Mouse (Mus musculus): ENCODE measurements around the gene Tmem116.

The Tmem116 gene

DNA sequence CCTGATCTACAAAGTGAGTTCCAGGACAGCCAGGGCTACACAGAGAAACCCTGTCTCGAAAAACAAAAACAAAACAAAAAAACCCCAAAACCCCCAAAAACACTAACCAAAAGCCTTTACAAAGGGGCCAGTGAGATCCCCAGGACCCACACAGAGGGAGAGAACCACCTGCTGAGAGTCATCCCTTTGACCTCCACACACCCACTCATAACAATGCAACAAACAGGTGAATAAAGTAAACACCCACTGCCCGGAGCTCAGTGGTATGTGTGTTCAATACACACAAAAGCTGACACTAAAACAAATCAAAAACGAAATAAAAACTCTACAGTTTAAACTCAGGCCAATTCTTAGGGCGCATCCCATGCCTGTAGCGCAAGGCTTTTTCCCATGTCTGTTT lies 88.4 kb downstream of the Tmem116 start:
- DNase-seq (ENCODE audit: low spot score): no peak

DNA sequence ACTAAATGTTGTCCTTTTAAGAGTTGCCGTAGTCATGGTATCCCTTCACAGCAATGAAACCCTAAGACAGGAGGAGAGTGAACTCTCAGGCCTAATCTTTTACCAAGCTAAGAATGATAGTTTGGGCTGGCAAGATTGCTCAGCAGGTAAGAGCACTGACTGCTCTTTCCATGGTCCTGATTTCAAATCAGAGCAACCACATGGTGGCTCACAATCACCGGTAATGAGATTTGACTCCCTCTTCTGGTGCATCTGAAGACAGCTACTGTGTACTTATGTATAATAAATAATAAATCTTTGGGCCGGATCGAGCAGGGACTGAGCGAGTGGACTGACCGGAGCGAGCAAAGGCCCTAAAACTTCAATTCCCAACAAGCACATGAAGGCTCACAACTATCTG lies 89.5 kb downstream of the Tmem116 start:
- DNase-seq (ENCODE audit: low spot score): no peak

DNA sequence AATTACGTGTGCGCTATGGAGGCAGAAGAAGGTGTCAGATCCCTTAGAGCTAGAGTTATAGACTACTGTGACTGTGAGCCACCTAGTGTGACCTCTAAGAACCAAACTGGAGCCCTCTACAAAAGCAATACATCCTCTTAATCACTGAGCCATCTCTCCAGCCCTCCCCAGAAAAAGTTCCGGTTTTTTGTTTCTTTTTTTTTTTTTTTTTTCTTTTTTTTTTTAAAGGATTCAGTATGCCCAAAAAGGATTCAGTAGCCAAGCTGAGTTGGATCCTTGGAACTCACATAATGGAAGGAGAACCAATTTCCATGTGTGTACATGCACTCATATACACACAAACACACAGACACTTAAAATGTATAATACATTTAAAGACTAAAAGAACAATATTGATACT lies 91.7 kb downstream of the Tmem116 start:
- DNase-seq (ENCODE audit: low spot score): no peak

DNA sequence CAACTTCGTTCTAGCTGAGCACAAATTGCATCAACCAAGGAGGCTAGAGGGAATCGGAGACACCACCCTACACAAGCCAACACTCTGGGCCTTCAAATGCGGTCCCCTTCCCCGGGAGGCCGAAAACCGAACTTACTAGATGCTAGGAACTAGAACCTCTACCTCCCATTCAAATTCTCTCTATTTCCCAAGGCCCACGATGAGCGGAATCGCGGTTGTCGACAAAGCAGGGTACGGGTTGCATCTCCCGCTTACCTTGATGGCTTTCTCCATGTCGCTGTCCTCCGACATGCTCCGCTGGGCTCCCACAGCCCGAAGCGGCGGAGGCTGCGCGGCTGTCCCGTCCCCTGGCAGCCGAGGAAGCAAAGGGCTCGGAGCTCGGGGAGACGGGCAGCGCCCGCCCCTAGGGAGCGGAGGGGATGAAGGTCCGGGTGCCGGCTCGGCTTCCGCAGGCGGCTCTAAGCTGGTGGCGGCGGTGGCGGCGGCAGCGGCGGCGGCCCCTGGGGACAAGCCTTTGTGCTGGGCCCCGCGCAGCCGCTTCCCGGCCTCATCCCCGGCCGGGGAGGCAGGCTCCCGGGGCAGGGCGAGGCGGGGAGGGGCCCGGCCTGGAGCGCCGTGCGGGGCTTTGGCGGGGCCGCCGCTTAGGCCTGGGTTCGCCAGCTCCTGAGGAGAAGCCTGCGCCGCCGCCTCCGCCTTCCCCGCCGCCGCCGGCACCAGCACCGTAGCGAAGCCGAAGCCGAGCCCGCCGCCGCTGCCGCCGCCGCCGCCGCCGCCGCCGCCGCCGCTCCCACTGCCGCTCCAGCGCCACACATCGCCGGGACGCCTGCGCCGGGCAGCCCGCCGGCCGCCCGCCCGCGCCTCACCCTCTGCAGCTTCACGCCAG lies 93.5 kb downstream of the Tmem116 start, which contains the start of the genes Adam1a and Gm42878:
TSS of gene Adam1a (minus strand) at position 573 of the 883 bp plus-strand sequence.
TSS of gene Gm42878 (minus strand) at position 573 of the 883 bp plus-strand sequence.
- DNase-seq (ENCODE audit: low spot score): peak; percentile 38

DNA sequence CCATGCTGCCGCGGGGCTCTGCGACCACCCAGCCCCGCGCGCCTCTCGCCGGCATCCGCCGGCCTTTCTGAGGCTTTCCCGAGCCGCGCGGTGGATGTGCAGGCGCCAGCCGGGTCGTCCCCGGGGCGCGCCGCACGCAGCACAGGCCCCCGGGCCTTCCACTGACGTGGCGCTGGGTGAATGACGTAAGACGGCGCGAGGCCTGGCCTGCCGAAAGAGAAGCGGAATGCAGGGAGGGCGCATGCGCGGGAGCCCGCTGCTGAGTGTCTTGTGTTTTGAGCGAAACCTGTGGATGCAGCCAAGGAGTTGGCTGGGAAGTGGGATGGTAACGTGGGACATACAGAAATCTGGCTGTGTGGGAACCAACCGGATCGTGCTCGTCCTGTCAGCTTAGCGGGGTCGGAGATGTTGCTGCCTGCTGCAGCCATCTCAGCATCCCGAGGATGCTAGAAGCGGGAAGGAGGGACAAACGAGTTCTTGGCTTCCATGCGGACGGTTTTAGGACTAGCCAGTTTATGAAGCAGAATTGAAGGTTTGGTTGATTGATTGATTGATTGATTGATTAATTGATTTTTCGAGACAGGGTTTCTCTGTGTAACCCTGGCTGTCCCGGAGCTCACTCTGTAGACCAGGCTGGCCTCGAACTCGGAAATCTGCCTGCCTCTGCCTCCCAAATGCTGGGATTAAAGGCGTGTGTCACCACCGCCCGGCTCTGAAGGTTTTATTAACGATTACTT lies 94.3 kb downstream of the Tmem116 start, which contains the start of gene Mapkapk5:
TSS of gene Mapkapk5 (minus strand) at position 113 of the 737 bp plus-strand sequence.
- peak; percentile 96 for DNase-seq (ENCODE audit: low spot score)

DNA sequence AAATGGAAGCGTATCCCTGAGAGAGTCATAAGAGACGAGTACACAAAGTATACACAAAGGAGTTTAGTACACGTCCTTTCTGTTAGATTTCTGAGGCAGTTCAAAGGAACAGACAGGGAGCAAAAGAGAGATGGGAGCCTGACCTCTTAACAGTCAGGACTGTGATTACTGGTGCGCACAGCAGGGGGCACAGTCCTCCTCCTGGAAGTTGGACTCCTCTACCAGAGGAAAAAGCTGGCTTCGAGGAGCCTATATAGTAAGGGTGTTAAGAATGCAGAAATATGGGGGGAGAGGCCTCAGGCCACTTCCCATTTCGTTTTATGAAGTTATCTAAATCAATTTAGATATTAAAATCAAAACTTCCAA lies 94.8 kb downstream of the Tmem116 start:
- DNase-seq (ENCODE audit: low spot score): peak; percentile 74

DNA sequence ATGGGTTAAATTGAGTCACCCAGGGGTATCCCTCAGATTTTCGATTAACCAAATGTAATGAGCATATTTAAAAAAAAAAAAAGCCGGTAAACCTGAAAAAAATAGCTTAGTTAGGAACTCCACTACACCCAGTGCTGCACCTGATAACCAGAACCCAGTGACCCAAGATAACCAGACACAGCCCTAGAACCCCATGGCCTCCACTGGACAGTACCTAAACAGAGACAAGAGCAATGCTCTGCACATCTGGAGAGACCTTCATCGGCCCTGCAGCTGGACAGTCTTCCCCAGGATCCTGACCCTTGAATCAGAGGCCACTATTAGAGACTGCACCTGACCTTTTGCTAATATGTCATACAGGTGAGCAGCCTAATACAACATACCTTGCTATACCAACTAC lies 95.4 kb downstream of the Tmem116 start:
- no peak for DNase-seq (ENCODE audit: low spot score)

DNA sequence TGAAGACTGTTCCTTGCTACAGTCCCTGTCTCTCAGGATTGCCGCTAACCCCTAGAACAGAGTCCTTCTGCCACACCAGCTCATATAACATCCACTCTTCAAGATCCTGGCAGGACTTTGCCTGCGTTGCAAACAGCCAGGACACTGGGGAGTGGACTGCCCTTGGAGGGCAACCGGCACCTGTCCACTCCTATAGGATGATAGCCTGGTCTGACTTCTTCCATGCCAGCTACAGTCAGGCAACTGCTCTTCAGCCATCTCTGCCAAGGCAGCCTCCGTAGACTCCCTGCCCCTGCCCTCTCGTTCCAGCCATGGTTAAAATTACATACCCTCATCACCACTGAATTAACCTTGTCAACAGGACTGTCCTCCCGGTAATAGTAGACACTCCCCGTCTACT lies 97.5 kb downstream of the Tmem116 start:
- no peak for DNase-seq (ENCODE audit: low spot score)

DNA sequence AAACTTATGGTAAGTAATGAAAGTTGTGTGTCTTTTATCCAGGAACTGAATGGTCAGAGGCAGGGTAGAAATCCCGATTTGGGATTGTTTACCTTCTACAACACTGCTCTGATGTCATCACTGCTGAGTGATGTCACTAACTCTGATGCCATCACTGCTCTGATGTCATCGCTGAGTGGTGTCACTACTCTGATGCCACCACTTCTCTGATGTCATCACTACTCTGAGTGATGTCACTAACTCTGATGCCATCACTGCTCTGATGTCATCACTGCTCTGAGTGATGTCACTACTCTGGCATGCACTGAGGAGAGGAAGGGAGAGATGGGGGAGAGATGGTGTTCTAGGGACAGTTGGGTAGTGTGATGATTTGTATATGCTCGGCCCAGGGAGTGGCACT lies 110.7 kb downstream of the Tmem116 start:
- DNase-seq (ENCODE audit: low spot score): no peak

DNA sequence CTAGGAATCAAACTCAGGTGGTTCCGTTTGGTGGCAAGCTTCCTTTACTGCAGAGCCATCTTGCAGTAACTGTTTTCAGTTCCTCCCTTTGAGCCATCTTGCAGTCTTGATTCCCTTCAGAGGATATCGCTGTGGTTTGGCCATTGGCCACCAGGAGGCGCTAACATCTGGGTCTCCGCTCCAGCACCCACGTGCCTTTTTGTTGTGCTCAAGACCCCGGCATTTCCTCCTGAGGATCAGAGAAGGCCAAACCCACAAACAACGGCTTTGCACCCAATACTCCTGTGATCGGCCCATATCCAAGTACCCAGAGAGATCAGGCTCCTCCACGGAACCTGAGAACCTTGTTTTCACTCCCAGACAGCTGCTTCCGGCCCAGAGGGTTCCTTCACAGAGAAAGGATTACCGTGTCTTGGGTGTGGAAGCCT lies 112.8 kb downstream of the Tmem116 start:
- DNase-seq (ENCODE audit: low spot score): peak; percentile 76

DNA sequence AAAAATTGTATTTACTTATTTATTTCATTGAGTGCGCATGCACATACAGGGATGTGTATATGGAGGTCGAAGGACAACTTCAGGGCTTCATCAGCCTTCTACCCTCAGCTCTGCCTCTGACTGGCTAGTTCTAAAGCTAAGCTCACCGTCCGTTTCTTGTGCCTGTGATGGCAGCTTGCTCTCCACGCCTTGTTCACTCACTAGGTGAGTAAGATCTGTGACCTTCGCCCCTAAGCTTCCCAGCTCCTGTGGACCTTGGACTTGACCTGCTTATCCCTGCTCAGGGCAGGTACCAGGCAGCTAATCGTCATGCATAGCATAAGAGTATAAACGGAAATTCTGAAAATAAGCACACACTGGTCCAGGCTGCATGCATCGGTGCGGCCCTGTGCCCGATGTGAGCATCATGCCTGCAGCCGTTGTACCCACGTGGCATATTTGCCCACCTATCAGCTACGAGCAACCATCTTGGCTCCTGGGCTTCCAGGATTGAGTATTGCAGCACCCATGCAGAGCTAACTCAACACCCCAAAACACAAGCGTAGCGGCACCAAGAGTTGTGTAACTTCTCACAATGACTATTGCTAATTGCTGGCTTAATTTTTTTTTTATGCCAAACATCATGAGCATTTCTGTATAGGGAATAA lies 114.5 kb downstream of the Tmem116 start:
- DNase-seq (ENCODE audit: low spot score): no peak

DNA sequence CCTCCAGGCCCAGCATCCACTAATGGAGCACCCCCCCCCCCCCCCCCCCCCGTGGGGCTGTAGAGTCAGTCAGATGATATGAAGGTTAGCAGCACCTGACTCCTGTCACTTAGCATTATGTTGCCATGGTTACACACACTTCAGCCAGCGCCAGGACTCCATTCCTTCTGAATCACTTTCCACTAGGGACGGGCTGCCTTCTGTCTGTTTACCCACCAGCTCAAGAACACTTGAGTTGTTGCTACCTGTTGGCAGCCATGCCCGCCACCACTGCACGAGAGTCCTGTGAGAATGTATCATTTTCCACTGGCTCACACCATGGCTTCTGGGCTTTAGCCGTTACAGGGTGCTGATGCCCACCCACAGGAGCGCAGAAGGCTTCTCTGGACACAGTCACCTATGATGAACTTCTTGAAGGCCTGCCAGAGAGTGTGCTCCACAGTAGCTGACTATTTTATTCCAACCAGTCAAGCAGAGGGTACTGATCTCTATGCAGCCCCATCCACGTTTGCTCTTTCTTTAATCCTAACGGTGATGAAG lies 118.3 kb downstream of the Tmem116 start:
- DNase-seq (ENCODE audit: low spot score): no peak

DNA sequence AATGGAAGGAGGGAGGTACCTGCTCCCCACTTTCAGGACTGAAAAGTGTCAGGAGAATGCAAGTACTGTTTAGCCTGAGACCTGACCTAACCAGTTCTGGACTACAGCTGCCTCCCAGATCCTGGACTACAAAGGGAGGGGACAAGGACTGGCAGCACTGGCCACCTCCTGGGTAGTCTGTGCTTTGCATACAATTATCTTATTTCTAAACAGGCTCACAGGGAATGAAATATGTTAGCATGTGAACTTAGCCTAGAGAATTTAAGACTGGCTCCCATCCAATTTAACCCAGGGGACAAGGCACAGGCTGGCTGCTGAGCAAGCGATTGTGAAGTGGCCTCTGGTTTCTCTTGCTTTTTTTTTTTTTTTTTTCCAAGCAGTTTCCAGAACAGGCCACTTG lies 119.1 kb downstream of the Tmem116 start:
- DNase-seq (ENCODE audit: low spot score): peak; percentile 74

All from adipocyte (in vitro differentiated cells).